Mouse (Mus musculus) MEL (cell line): ENCODE measurements around the gene Ifnar2. TPM values are rescaled to one million over a fixed set of nuclear protein-coding genes. Genes with fewer than 3 reads are reported as not detected.

Experiments
- DNase-seq: peaks from one replicate; pipeline ENCODE4 v3.0.0; 2011; ENCODE audit warnings: low read depth, low spot score
- H3K27ac ChIP-seq: 2 replicates; pipeline ENCODE4 v1.5.1; 2012; ENCODE audit warnings: low read depth, mild to moderate bottlenecking, control low read depth, low read length, moderate library complexity; ENCODE audit not compliant: control insufficient read depth
- H3K27me3 ChIP-seq, 2 experiments: fragments of 150-350 bp in 1 of 2; sonication (generic) in 1 of 2; 2 replicates each; pipeline ENCODE4 v1.6.1; 2012; ENCODE audit warnings: low read length in 2 of 2, mild to moderate bottlenecking in 2 of 2, improper control_type of control experiment in 1 of 2, moderate library complexity in 1 of 2; ENCODE audit not compliant: insufficient read depth in 2 of 2, control insufficient read depth in 1 of 2
- H3K36me3 ChIP-seq, 2 experiments: 2 replicates each; pipeline ENCODE4 v1.6.1; 2012 to 2014; ENCODE audit warnings: low read length in 2 of 2, improper control_type of control experiment in 1 of 2, inconsistent platforms in 1 of 2, mild to moderate bottlenecking in 1 of 2; ENCODE audit not compliant: insufficient read depth in 2 of 2, control insufficient read depth in 1 of 2
- H3K4me1 ChIP-seq, 2 experiments: fragments of 150-350 bp in 1 of 2; sonication (generic) in 1 of 2; 2 replicates each; pipeline ENCODE4 v1.6.1; 2012; ENCODE audit warnings: low read length in 2 of 2, improper control_type of control experiment in 1 of 2, mild to moderate bottlenecking in 1 of 2; ENCODE audit not compliant: insufficient read depth in 2 of 2, control insufficient read depth in 1 of 2
- H3K4me3 ChIP-seq, 2 experiments: fragments of 150-350 bp in 1 of 2; sonication (generic) in 1 of 2; 2 replicates each; pipeline ENCODE4 v1.5.1; 2012; ENCODE audit warnings: low read depth in 2 of 2, low read length in 2 of 2, mild to moderate bottlenecking in 2 of 2, moderate library complexity in 2 of 2, control low read depth in 1 of 2, improper control_type of control experiment in 1 of 2; ENCODE audit not compliant: control insufficient read depth in 1 of 2, insufficient read depth in 1 of 2
- H3K79me2 ChIP-seq: 2 replicates; pipeline ENCODE4 v1.6.1; 2012; ENCODE audit warnings: mild to moderate bottlenecking, low read length, moderate library complexity; ENCODE audit not compliant: control insufficient read depth, poor library complexity, insufficient read depth
- H3K9ac ChIP-seq: 2 replicates; pipeline ENCODE4 v1.6.1; 2012; ENCODE audit warnings: low read depth, mild to moderate bottlenecking, control low read depth, low read length, moderate library complexity; ENCODE audit not compliant: control insufficient read depth, poor library complexity, severe bottlenecking
- H3K9me3 ChIP-seq: fragments of 150-350 bp; sonication (generic); replicated peaks from 2 replicates; pipeline ENCODE4 v1.6.1; 2012; ENCODE audit warnings: mild to moderate bottlenecking, low read length, improper control_type of control experiment, moderate library complexity; ENCODE audit not compliant: insufficient read depth
- BHLHE40 ChIP-seq: IDR thresholded peaks from 2 replicates; pipeline ENCODE4 v1.6.1; 2012; ENCODE audit warnings: low read depth, mild to moderate bottlenecking, inconsistent platforms, low read length, improper control_type of control experiment, borderline replicate concordance
- CHD1 ChIP-seq: IDR thresholded peaks from 2 replicates; pipeline ENCODE4 v1.6.1; 2012; ENCODE audit warnings: low read depth, mild to moderate bottlenecking, inconsistent platforms, low read length, improper control_type of control experiment
- CHD2 ChIP-seq: IDR thresholded peaks from 2 replicates; pipeline ENCODE4 v1.6.1; 2011; ENCODE audit warnings: low read length, improper control_type of control experiment
- CTCF ChIP-seq, 3 experiments: IDR thresholded peaks in 2 of 3; conservative IDR thresholded peaks in 1 of 3; 2 replicates each; pipeline ENCODE4 v1.5.1; 2011 to 2012; ENCODE audit warnings: low read length in 3 of 3, low read depth in 2 of 3, mild to moderate bottlenecking in 2 of 3, improper control_type of control experiment in 1 of 3, inconsistent platforms in 1 of 3, mixed read lengths in 1 of 3, moderate library complexity in 1 of 3; ENCODE audit not compliant: control insufficient read depth in 1 of 3, insufficient read depth in 1 of 3, poor library complexity in 1 of 3, severe bottlenecking in 1 of 3
- E2F4 ChIP-seq: IDR thresholded peaks from 2 replicates; pipeline ENCODE4 v1.6.1; 2011; ENCODE audit warnings: low read depth, low read length, improper control_type of control experiment, borderline replicate concordance
- ELF1 ChIP-seq: IDR thresholded peaks from 2 replicates; pipeline ENCODE4 v1.6.1; 2014; ENCODE audit warnings: low read depth, mild to moderate bottlenecking, inconsistent platforms, low read length, improper control_type of control experiment, moderate library complexity
- EP300 ChIP-seq, 2 experiments: IDR thresholded peaks; 2 replicates each; pipeline ENCODE4 v1.6.1; 2011; ENCODE audit warnings: improper control_type of control experiment in 2 of 2, low read length in 2 of 2, low read depth in 1 of 2, mild to moderate bottlenecking in 1 of 2
- ETS1 ChIP-seq: IDR thresholded peaks from 2 replicates; pipeline ENCODE4 v1.6.1; 2012; ENCODE audit warnings: low read depth, mild to moderate bottlenecking, inconsistent platforms, low read length, improper control_type of control experiment, moderate library complexity
- GABPA ChIP-seq: IDR thresholded peaks from 2 replicates; pipeline ENCODE4 v1.6.1; 2012; ENCODE audit warnings: low read depth, mild to moderate bottlenecking, inconsistent platforms, low read length, improper control_type of control experiment, moderate library complexity
- GATA1 ChIP-seq: IDR thresholded peaks from 2 replicates; pipeline ENCODE4 v1.6.1; 2011; ENCODE audit warnings: low read depth, low read length, improper control_type of control experiment
- HCFC1 ChIP-seq: IDR thresholded peaks from 2 replicates; pipeline ENCODE4 v1.6.1; 2012; ENCODE audit warnings: low read depth, mild to moderate bottlenecking, inconsistent platforms, low read length, improper control_type of control experiment, moderate library complexity
- KAT2A ChIP-seq: conservative IDR thresholded peaks from 2 replicates; pipeline ENCODE4 v1.6.1; 2012; ENCODE audit warnings: low read depth, low read length, improper control_type of control experiment, inconsistent platforms
- MAFK ChIP-seq: IDR thresholded peaks from 2 replicates; pipeline ENCODE4 v1.6.1; 2011; ENCODE audit warnings: low read depth, mild to moderate bottlenecking, low read length, improper control_type of control experiment, borderline replicate concordance
- MAX ChIP-seq: IDR thresholded peaks from 2 replicates; pipeline ENCODE4 v1.6.1; 2011; ENCODE audit warnings: low read length, improper control_type of control experiment
- MAZ ChIP-seq: IDR thresholded peaks from 2 replicates; pipeline ENCODE4 v1.6.1; 2012; ENCODE audit warnings: low read depth, mild to moderate bottlenecking, inconsistent platforms, low read length, improper control_type of control experiment
- MXI1 ChIP-seq: IDR thresholded peaks from 2 replicates; pipeline ENCODE4 v1.6.1; 2011; ENCODE audit warnings: mild to moderate bottlenecking, low read depth, low read length, improper control_type of control experiment
- MYB ChIP-seq: IDR thresholded peaks from 2 replicates; pipeline ENCODE4 v1.6.1; 2011; ENCODE audit warnings: mild to moderate bottlenecking, low read depth, low read length, improper control_type of control experiment
- MYC ChIP-seq: IDR thresholded peaks from 2 replicates; pipeline ENCODE4 v1.6.1; 2011; ENCODE audit warnings: low read depth, mild to moderate bottlenecking, low read length, improper control_type of control experiment, moderate library complexity
- NELFE ChIP-seq: IDR thresholded peaks from 2 replicates; pipeline ENCODE4 v1.6.1; 2011; ENCODE audit warnings: low read depth, low read length, improper control_type of control experiment
- NRF1 ChIP-seq: IDR thresholded peaks from 2 replicates; pipeline ENCODE4 v1.6.1; 2014; ENCODE audit warnings: low read depth, mild to moderate bottlenecking, inconsistent platforms, low read length, improper control_type of control experiment, moderate library complexity; ENCODE audit not compliant: poor library complexity, insufficient read depth, severe bottlenecking
- POLR2A ChIP-seq, 2 experiments: IDR thresholded peaks; 2 replicates each; pipeline ENCODE4 v1.6.1; 2011 to 2012; ENCODE audit warnings: low read length in 2 of 2, mild to moderate bottlenecking in 2 of 2, control low read depth in 1 of 2, improper control_type of control experiment in 1 of 2, low read depth in 1 of 2, moderate library complexity in 1 of 2; ENCODE audit not compliant: control insufficient read depth in 1 of 2, insufficient read depth in 1 of 2, poor library complexity in 1 of 2
- POLR2AphosphoS2 ChIP-seq: IDR thresholded peaks from 2 replicates; pipeline ENCODE4 v1.6.1; 2011; ENCODE audit warnings: low read length, improper control_type of control experiment
- RAD21 ChIP-seq: IDR thresholded peaks from 2 replicates; pipeline ENCODE4 v1.6.1; 2011; ENCODE audit warnings: mild to moderate bottlenecking, low read depth, low read length, improper control_type of control experiment
- RCOR1 ChIP-seq: IDR thresholded peaks from 2 replicates; pipeline ENCODE4 v1.6.1; 2012; ENCODE audit warnings: low read depth, mild to moderate bottlenecking, inconsistent platforms, low read length, improper control_type of control experiment
- SIN3A ChIP-seq: IDR thresholded peaks from 2 replicates; pipeline ENCODE4 v1.6.1; 2012; ENCODE audit warnings: low read length, improper control_type of control experiment, inconsistent platforms
- SMC3 ChIP-seq: IDR thresholded peaks from 2 replicates; pipeline ENCODE4 v1.6.1; 2011; ENCODE audit warnings: low read depth, low read length, improper control_type of control experiment
- TAL1 ChIP-seq: IDR thresholded peaks from 2 replicates; pipeline ENCODE4 v1.6.1; 2012; ENCODE audit warnings: mild to moderate bottlenecking, inconsistent platforms, low read length, moderate library complexity, mixed read lengths
- TBP ChIP-seq: IDR thresholded peaks from 2 replicates; pipeline ENCODE4 v1.8.0; 2011; ENCODE audit warnings: low read depth, low read length, improper control_type of control experiment
- TCF12 ChIP-seq: IDR thresholded peaks from 2 replicates; pipeline ENCODE4 v1.6.1; 2014; ENCODE audit warnings: low read depth, mild to moderate bottlenecking, inconsistent platforms, low read length, improper control_type of control experiment, moderate library complexity
- UBTF ChIP-seq: IDR thresholded peaks from 2 replicates; pipeline ENCODE4 v1.6.1; 2012; ENCODE audit warnings: low read depth, mild to moderate bottlenecking, inconsistent platforms, low read length, improper control_type of control experiment, moderate library complexity, borderline replicate concordance; ENCODE audit not compliant: insufficient read depth
- USF1 ChIP-seq: IDR thresholded peaks from 2 replicates; pipeline ENCODE4 v1.6.1; 2014; ENCODE audit warnings: low read depth, mild to moderate bottlenecking, inconsistent platforms, low read length, improper control_type of control experiment, moderate library complexity
- USF2 ChIP-seq, 2 experiments: IDR thresholded peaks; 2 replicates each; pipeline ENCODE4 v1.6.1; 2011 to 2012; ENCODE audit warnings: improper control_type of control experiment in 2 of 2, low read length in 2 of 2, borderline replicate concordance in 1 of 2, inconsistent platforms in 1 of 2, low read depth in 1 of 2, mild to moderate bottlenecking in 1 of 2; ENCODE audit not compliant: insufficient read depth in 1 of 2
- ZC3H11A ChIP-seq: IDR thresholded peaks from 2 replicates; pipeline ENCODE4 v1.6.1; 2012; ENCODE audit warnings: low read depth, mild to moderate bottlenecking, inconsistent platforms, low read length, improper control_type of control experiment
- ZKSCAN1 ChIP-seq: IDR thresholded peaks from 2 replicates; pipeline ENCODE4 v1.6.1; 2012; ENCODE audit warnings: low read depth, mild to moderate bottlenecking, inconsistent platforms, low read length, improper control_type of control experiment, moderate library complexity
- ZMIZ1 ChIP-seq: IDR thresholded peaks from 2 replicates; pipeline ENCODE4 v1.6.1; 2012; ENCODE audit warnings: low read depth, mild to moderate bottlenecking, inconsistent platforms, low read length, improper control_type of control experiment, moderate library complexity
- ZNF384 ChIP-seq: IDR thresholded peaks from 2 replicates; pipeline ENCODE4 v1.6.1; 2012; ENCODE audit warnings: low read depth, mild to moderate bottlenecking, inconsistent platforms, low read length, improper control_type of control experiment
- polyA plus RNA-seq, 2 experiments: library from polyadenylated mRNA; stranded (reverse) in 1 of 2; unstranded in 1 of 2; fragments of >175 nt in 1 of 2; fragments of >200 nt in 1 of 2; gene quantifications; 2 replicates each; pipeline versions ENCODE4 v1.2.1 to v1.2.4; 2012; ENCODE audit warnings: low replicate concordance in 2 of 2, low read depth in 1 of 2; ENCODE audit not compliant: insufficient read length in 2 of 2, insufficient read depth in 1 of 2, missing spikeins in 1 of 2
- total RNA-seq: library from RNA; depleted of rRNA; stranded (reverse); fragments of 300-350 nt; gene quantifications from 2 replicates; pipeline ENCODE4 v1.2.3, GENCODE M21; 2012

Gene Ifnar2
- total and polyA plus RNA-seq, 3 experiments: 21.8 to 38.3 TPM; not detected in 1

GRCm38 (mm10) chr16:91352084-91352562, 20.5 kb upstream of the Ifnar2 start:
- Histone ChIP-seq H3K9ac (peak overlapping the region; percentile 79), H3K4me1 (peaks cover 20 to 33% of the 10 kb centered on the region in 2 experiments), H3K27me3 (no peaks in the 10 kb centered on the region)

GRCm38 (mm10) chr16:91352749-91353148, 19.8 kb upstream of the Ifnar2 start:
- H3K9me3 ChIP-seq: no peaks in the 10 kb centered on the region
- DNase-seq: peak; percentile 98
- H3K36me3 ChIP-seq: peaks cover 0 to 39% of the 10 kb centered on the region in 2 experiments; a peak in 2 of 4 replicates
- no peaks in the 10 kb centered on the region for H3K27me3 ChIP-seq
- H3K27ac ChIP-seq: peak overlapping the region; percentile 99
- H3K9ac ChIP-seq: peak overlapping the region; percentile 79
- peak overlapping the region in 1 of 2 experiments; percentile 32; a peak in 1 of 4 replicates for H3K4me3 ChIP-seq
- no peaks in the 10 kb centered on the region; the same call in 1 of the 2 replicates for H3K79me2 ChIP-seq
- peaks cover 20 to 33% of the 10 kb centered on the region in 2 experiments for H3K4me1 ChIP-seq
- peak; percentile 97 for TF ChIP-seq GATA1
- peak; percentile 63 for TF ChIP-seq ZMIZ1
- TF ChIP-seq MAFK: 0 out of 2 replicates have a peak, but pooled peaks have one; percentile 25
- TF ChIP-seq EP300 (IDR thresholded peaks at IDR 0.05; ENCODE audit: low read depth in 1 of 2, low read length in 2 of 2): peak; percentile 96 to 99
- peak; percentile 67; the same call in 1 of the 2 replicates for TF ChIP-seq POLR2AphosphoS2
- TF ChIP-seq MXI1: peak; percentile 53
- TF ChIP-seq TBP: peak; percentile 60
- peak; percentile 83; the same call in 1 of the 2 replicates for TF ChIP-seq BHLHE40
- no peak for TF ChIP-seq CHD1
- TF ChIP-seq MAZ: 0 out of 2 replicates have a peak, but pooled peaks have one; percentile 45
- peak in 1 of 2 experiments; percentile 58; a peak in 1 of 4 replicates for TF ChIP-seq POLR2A (IDR thresholded peaks at IDR 0.05; ENCODE audit: control insufficient read depth in 1 of 2, insufficient read depth in 1 of 2, low read depth in 1 of 2, low read length in 2 of 2, poor library complexity in 1 of 2)
- TF ChIP-seq MYB: peak; percentile 79
- no peak for TF ChIP-seq USF1
- peak; percentile 97 for TF ChIP-seq TAL1
- TF ChIP-seq USF2 (IDR thresholded peaks at IDR 0.05; ENCODE audit: borderline replicate concordance in 1 of 2, insufficient read depth in 1 of 2, low read depth in 1 of 2, low read length in 2 of 2): no peak
- TF ChIP-seq E2F4: no peak
- no peak for TF ChIP-seq ZC3H11A
- no peak for TF ChIP-seq ZKSCAN1

More at GRCm38 (mm10) chr16:91352084-91352562, 20.5 kb upstream of the Ifnar2 start:
- TF ChIP-seq RAD21: peak; percentile 95
- 0 out of 2 replicates have a peak, but pooled peaks have one; percentile 43 for TF ChIP-seq MAZ
- no peak for TF ChIP-seq GABPA
- peak; percentile 91 for TF ChIP-seq ZC3H11A
- TF ChIP-seq UBTF: no peak
- TF ChIP-seq SMC3: peak; percentile 89
- no peak for TF ChIP-seq NRF1
- no peak for TF ChIP-seq E2F4
- TF ChIP-seq SIN3A: no peak; the same call in none of the 2 replicates
- TF ChIP-seq ZKSCAN1: no peak
- TF ChIP-seq HCFC1: no peak
- TF ChIP-seq ELF1: peak; percentile 37; the same call in 1 of the 2 replicates
- peak; percentile 41; the same call in 1 of the 2 replicates for TF ChIP-seq MYC
- TF ChIP-seq MXI1: no peak
- TF ChIP-seq MAX: 0 out of 2 replicates have a peak, but pooled peaks have one; percentile 31
- no peak for TF ChIP-seq NELFE
- TF ChIP-seq CTCF (IDR thresholded peaks at IDR 0.05 in 2 of 3, conservative IDR thresholded peaks at IDR 0.05 in 1 of 3; ENCODE audit: control insufficient read depth in 1 of 3, insufficient read depth in 1 of 3, low read depth in 2 of 3, low read length in 3 of 3, poor library complexity in 1 of 3, severe bottlenecking in 1 of 3): peak; percentile 68 to 92 (median 70)
- no peak; the same call in 1 of the 2 replicates for TF ChIP-seq KAT2A
- no peak for TF ChIP-seq ZMIZ1
- TF ChIP-seq USF2 (IDR thresholded peaks at IDR 0.05; ENCODE audit: borderline replicate concordance in 1 of 2, insufficient read depth in 1 of 2, low read depth in 1 of 2, low read length in 2 of 2): no peak
- TF ChIP-seq CHD2: no peak
- TF ChIP-seq TAL1: no peak
- TF ChIP-seq ETS1: no peak
- no peak for TF ChIP-seq BHLHE40
- TF ChIP-seq RCOR1: peak; percentile 46; the same call in 1 of the 2 replicates
- no peak for TF ChIP-seq MYB
- peak; percentile 23 to 38; a peak in 2 of 4 replicates for TF ChIP-seq EP300 (IDR thresholded peaks at IDR 0.05; ENCODE audit: low read depth in 1 of 2, low read length in 2 of 2)
- TF ChIP-seq ZNF384: peak; percentile 45; the same call in 1 of the 2 replicates
- no peak for TF ChIP-seq POLR2AphosphoS2
- 0 out of 2 replicates have a peak, but pooled peaks have one; percentile 16 for TF ChIP-seq TCF12
- Histone ChIP-seq H3K36me3 (peaks cover 0 to 39% of the 10 kb centered on the region in 2 experiments; a peak in 2 of 4 replicates), H3K4me3 (peak overlapping the region; percentile 30 to 32), H3K27ac (peak overlapping the region; percentile 99), H3K79me2 (no peaks in the 10 kb centered on the region; the same call in 1 of the 2 replicates), H3K9me3 (no peaks in the 10 kb centered on the region)
- peak; percentile 91 for DNase-seq
